Mouse (Mus musculus) embryonic facial prominence, embryonic 12.5 days (tissue): ENCODE results near the gene Gpr65. TPM values are rescaled to one million over a fixed set of nuclear protein-coding genes. Genes with fewer than 3 reads are reported as not detected.
"Not testable (repeated sequence)": the region's sequence is repeated elsewhere in the genome, so short reads cannot be mapped to it uniquely, and the experiment has no call there.

Experiments
- ATAC-seq: fragments of 200-750 bp; cut with Nextera tagmentation; 2 replicates; pipeline ENCODE4 v1.8.0; 2017; ENCODE audit not compliant: insufficient number of reproducible peaks, insufficient read depth, low FRiP score, low TSS enrichment
- H3K27ac ChIP-seq: fragments of 300-500 bp; sonication (generic); 2 replicates; pipeline ENCODE4 v1.5.1; 2016; ENCODE audit warnings: mild to moderate bottlenecking
- H3K27me3 ChIP-seq: fragments of 300-500 bp; sonication (generic); 2 replicates; pipeline ENCODE4 v1.6.1; 2016; ENCODE audit warnings: mild to moderate bottlenecking, moderate library complexity
- H3K36me3 ChIP-seq: fragments of 300-500 bp; sonication (generic); 2 replicates; pipeline ENCODE4 v1.6.1; 2016; ENCODE audit warnings: mild to moderate bottlenecking
- H3K4me1 ChIP-seq: fragments of 300-500 bp; sonication (generic); 2 replicates; pipeline ENCODE4 v1.6.1; 2016
- H3K4me2 ChIP-seq: fragments of 300-500 bp; sonication (generic); replicated peaks from 2 replicates; pipeline ENCODE4 v1.6.1; 2016; ENCODE audit warnings: mild to moderate bottlenecking, moderate library complexity
- H3K4me3 ChIP-seq: fragments of 300-500 bp; sonication (generic); 2 replicates; pipeline ENCODE4 v1.5.1; 2016; ENCODE audit warnings: mild to moderate bottlenecking
- H3K9ac ChIP-seq: fragments of 300-500 bp; sonication (generic); 2 replicates; pipeline ENCODE4 v1.6.1; 2016; ENCODE audit warnings: mild to moderate bottlenecking, moderate library complexity
- H3K9me3 ChIP-seq: fragments of 300-500 bp; sonication (generic); 2 replicates; pipeline ENCODE4 v1.6.1; 2016; ENCODE audit warnings: mild to moderate bottlenecking, moderate library complexity
- WGBS: fragments of 180-500 bp; shearing (Covaris S2); methylation state at CpG from one replicate; pipeline ENCODE4 v1.1.7; 2016; 5-methylcytosine and 5-hydroxymethylcytosine counted together
- polyA plus RNA-seq: library from polyadenylated mRNA; unstranded; fragments of >200 nt; fragmentation: Nextera tagmentation; extraction: Ambion mirVana; gene quantifications from 2 replicates; pipeline ENCODE4 v1.2.1, GENCODE M21; 2016

The Gpr65 gene
- polyA plus RNA-seq, 1 experiment from 2014 or later, result 0.74 TPM

DNA sequence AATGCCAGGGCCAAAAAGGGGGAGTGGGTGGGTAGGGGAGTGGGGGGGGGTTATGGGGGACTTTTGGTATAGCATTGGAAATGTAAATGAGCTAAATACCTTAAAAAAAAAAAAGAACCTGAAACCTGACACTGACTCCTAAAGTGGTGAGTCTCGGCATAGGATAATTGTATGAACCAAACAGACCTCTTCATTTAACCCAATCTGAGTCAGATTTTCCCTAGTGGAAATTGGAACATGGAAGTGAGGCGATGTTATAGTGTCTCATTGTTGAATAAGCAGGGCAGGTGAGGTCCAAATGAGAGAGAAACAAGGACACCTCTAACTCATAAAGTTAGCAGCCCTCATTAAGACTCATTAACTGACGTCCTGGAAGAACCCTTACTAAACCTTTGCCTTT lies 16.0 kb downstream of the Gpr65 start:
- Histone ChIP-seq H3K27me3 (no peaks in the 10 kb centered on the region), H3K4me1 (no peaks in the 10 kb centered on the region), H3K9ac (no peak overlapping the region), H3K27ac (no peak overlapping the region), H3K9me3 (no peaks in the 10 kb centered on the region), H3K4me2 (no peak overlapping the region), H3K4me3 (no peak overlapping the region), H3K36me3 (no peaks in the 10 kb centered on the region)
- ATAC-seq, result no peak
- WGBS, result 69% methylated on average over 3 of the region's 3 CpGs

GRCm38 (mm10) chr12:98290475-98290874 lies 22.0 kb downstream of the Gpr65 start:
- Histone ChIP-seq H3K36me3 (no peaks in the 10 kb centered on the region), H3K27me3 (no peaks in the 10 kb centered on the region), H3K4me2 (no peak overlapping the region), H3K9me3 (no peaks in the 10 kb centered on the region), H3K27ac (no peak overlapping the region), H3K4me1 (no peaks in the 10 kb centered on the region), H3K4me3 (no peak overlapping the region), H3K9ac (no peak overlapping the region)
- WGBS, result 76% methylated on average over 3 of the region's 3 CpGs
- no peak for ATAC-seq

- H3K4me2 ChIP-seq, result no peak overlapping the region
- H3K9me3 ChIP-seq, result no peaks in the 10 kb centered on the region
- H3K27ac ChIP-seq, result no peak overlapping the region
- no peaks in the 10 kb centered on the region for H3K36me3 ChIP-seq
- no peak for ATAC-seq
- no peak overlapping the region for H3K4me3 ChIP-seq
- H3K27me3 ChIP-seq, result no peaks in the 10 kb centered on the region
- no peaks in the 10 kb centered on the region for H3K4me1 ChIP-seq
- 65% methylated on average over 4 of the region's 4 CpGs for WGBS
- H3K9ac ChIP-seq, result no peak overlapping the region
These were observed 23.8 kb downstream of the Gpr65 start for GRCm38 (mm10) chr12:98292278-98292677.

- 82% methylated on average over 2 of the region's 2 CpGs for WGBS
- ATAC-seq, result no peak
- H3K4me1 ChIP-seq, result no peaks in the 10 kb centered on the region
- no peak overlapping the region for H3K27ac ChIP-seq
- no peak overlapping the region for H3K9ac ChIP-seq
- no peaks in the 10 kb centered on the region for H3K9me3 ChIP-seq
- no peaks in the 10 kb centered on the region for H3K27me3 ChIP-seq
- no peak overlapping the region for H3K4me2 ChIP-seq
- no peaks in the 10 kb centered on the region for H3K36me3 ChIP-seq
- no peak overlapping the region for H3K4me3 ChIP-seq
These were observed 25.8 kb downstream of the Gpr65 start for GRCm38 (mm10) chr12:98294241-98294640.

GRCm38 (mm10) chr12:98301980-98302379 lies 33.5 kb downstream of the Gpr65 start:
- Histone ChIP-seq H3K4me3 (no peak overlapping the region), H3K36me3 (no peaks in the 10 kb centered on the region), H3K4me1 (no peaks in the 10 kb centered on the region), H3K9ac (no peak overlapping the region), H3K27ac (no peak overlapping the region), H3K27me3 (no peaks in the 10 kb centered on the region), H3K9me3 (no peaks in the 10 kb centered on the region), H3K4me2 (no peak overlapping the region)
- 81% methylated on average over 5 of the region's 5 CpGs for WGBS
- no peak for ATAC-seq

GRCm38 (mm10) chr12:98303013-98303412 lies 34.6 kb downstream of the Gpr65 start:
- Histone ChIP-seq H3K27me3 (no peaks in the 10 kb centered on the region), H3K4me3 (no peak overlapping the region), H3K27ac (no peak overlapping the region), H3K9ac (no peak overlapping the region), H3K4me2 (no peak overlapping the region), H3K4me1 (no peaks in the 10 kb centered on the region), H3K36me3 (no peaks in the 10 kb centered on the region), H3K9me3 (no peaks in the 10 kb centered on the region)
- WGBS, result 94% methylated on average over 1 of the region's 1 CpGs
- no peak for ATAC-seq

DNA sequence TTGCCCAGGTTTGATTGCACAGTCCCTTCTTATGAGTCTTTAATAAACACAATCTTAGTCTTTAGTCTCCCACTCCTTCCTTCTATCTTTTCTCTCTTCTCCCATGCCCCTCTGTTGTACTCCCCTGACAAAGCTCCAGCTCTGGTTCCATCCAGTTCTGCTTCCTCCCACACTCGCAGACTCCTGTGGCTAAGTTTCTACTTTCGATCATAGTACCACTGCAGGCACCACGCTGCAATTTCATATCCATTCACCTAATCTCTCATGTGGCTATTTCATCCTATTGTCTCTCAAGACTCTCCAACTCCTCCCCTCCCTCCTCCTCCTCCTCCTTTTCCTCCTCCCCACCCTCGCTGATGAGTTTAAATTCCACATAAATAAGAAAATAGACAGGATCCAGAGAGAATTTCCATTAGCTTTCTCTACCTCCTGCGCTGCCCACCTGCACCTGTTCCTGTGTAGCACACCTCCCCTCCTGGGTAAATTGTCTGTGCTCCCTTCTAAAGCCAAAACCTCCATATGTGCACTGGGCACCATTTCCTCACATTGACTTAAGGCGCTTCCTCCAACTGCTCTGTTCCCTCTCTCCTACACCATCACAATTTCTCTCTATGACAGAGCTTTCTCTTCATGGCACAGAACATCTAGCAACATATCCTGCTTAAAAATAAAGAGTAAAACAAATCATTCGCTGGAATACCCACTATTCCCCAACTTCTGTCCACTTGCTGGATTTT lies 38.9 kb downstream of the Gpr65 start:
- no peaks in the 10 kb centered on the region for H3K27me3 ChIP-seq

GRCm38 (mm10) chr12:98311376-98312083 lies 43.1 kb downstream of the Gpr65 start:
- Histone ChIP-seq H3K4me1 (no peaks in the 10 kb centered on the region), H3K4me2 (no peak overlapping the region), H3K4me3 (no peak overlapping the region), H3K36me3 (no peaks in the 10 kb centered on the region), H3K27ac (no peak overlapping the region), H3K27me3 (no peaks in the 10 kb centered on the region), H3K9me3 (no peaks in the 10 kb centered on the region), H3K9ac (no peak overlapping the region)
- no peak for ATAC-seq
- WGBS, result 84% methylated on average over 7 of the region's 7 CpGs

More for the DNA sequence above, 38.9 kb downstream of the Gpr65 start:
- WGBS, result 85% methylated on average over 7 of the region's 7 CpGs
- Histone ChIP-seq H3K9me3 (no peaks in the 10 kb centered on the region), H3K27ac (no peak overlapping the region), H3K4me2 (no peak overlapping the region), H3K36me3 (no peaks in the 10 kb centered on the region), H3K4me1 (no peaks in the 10 kb centered on the region), H3K4me3 (no peak overlapping the region), H3K9ac (no peak overlapping the region)
- no peak for ATAC-seq

- ATAC-seq, result no peak
- 74% methylated on average over 5 of the region's 5 CpGs for WGBS
These were observed 47.5 kb downstream of the Gpr65 start for GRCm38 (mm10) chr12:98315924-98316323.

GRCm38 (mm10) chr12:98317718-98318340 lies 49.4 kb downstream of the Gpr65 start:
- H3K4me1 ChIP-seq, result no peaks in the 10 kb centered on the region
- H3K9me3 ChIP-seq, result no peaks in the 10 kb centered on the region
- ATAC-seq, result no peak
- no peak overlapping the region for H3K4me2 ChIP-seq
- WGBS, result 75% methylated on average over 8 of the region's 8 CpGs
- no peak overlapping the region for H3K9ac ChIP-seq
- H3K27ac ChIP-seq, result no peak overlapping the region
- no peaks in the 10 kb centered on the region for H3K36me3 ChIP-seq
- H3K4me3 ChIP-seq, result no peak overlapping the region
- no peaks in the 10 kb centered on the region for H3K27me3 ChIP-seq

More at GRCm38 (mm10) chr12:98315924-98316323, 47.5 kb downstream of the Gpr65 start:
- Histone ChIP-seq H3K36me3 (no peaks in the 10 kb centered on the region), H3K27ac (no peak overlapping the region), H3K9ac (no peak overlapping the region), H3K27me3 (no peaks in the 10 kb centered on the region), H3K4me1 (no peaks in the 10 kb centered on the region), H3K4me3 (no peak overlapping the region), H3K9me3 (no peaks in the 10 kb centered on the region), H3K4me2 (no peak overlapping the region)

DNA sequence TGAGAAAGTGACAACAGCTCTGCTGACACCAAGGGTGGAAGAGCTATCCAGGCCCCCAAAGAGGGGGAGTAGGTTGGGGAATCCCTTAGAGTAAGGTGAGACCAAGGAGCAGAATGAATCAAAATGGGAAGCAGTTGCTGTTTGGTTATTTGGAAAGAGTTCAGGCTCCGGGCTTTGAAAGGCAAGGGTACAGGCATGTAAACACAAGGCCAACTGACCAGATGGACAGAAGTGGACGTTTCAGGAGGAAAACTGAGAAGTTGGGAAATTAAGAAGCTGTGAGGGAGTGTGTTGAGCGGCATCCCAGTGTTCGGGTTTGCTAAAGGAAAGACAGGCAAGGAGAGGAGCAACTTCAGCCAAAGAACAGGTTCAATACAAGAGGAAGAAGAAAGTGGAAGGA lies 54.0 kb downstream of the Gpr65 start:
- Histone ChIP-seq H3K4me3 (no peak overlapping the region), H3K9ac (no peak overlapping the region), H3K36me3 (no peaks in the 10 kb centered on the region), H3K9me3 (no peaks in the 10 kb centered on the region), H3K27me3 (no peaks in the 10 kb centered on the region), H3K4me1 (no peaks in the 10 kb centered on the region), H3K27ac (no peak overlapping the region), H3K4me2 (no peak overlapping the region)
- 75% methylated on average over 4 of the region's 4 CpGs for WGBS
- no peak for ATAC-seq

DNA sequence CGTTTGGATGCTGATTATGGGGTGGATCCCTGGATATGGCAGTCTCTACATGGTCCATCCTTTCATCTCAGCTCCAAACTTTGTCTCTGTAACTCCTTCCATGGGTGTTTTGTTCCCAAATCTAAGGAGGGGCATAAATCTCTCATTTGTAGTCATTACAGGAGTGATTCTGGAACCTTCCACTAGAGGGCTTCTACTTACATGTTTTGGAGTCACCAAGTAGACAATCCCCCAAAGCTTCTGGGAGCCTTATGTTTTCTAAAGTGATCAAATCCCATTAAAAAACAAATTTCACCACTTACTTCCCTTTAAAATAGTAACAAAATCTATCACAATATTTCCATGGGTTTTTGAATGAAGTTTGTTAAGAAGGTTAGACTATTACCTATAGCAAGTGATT lies 55.7 kb downstream of the Gpr65 start:
- not testable (repeated sequence) for H3K9me3 ChIP-seq, H3K4me2 ChIP-seq, H3K27me3 ChIP-seq, H3K36me3 ChIP-seq, H3K9ac ChIP-seq, H3K27ac ChIP-seq, ATAC-seq, H3K4me1 ChIP-seq, H3K4me3 ChIP-seq
- WGBS, result no CpG with 5 or more reads among the region's 1 CpGs
